Mouse (Mus musculus) stomach, postnatal 0 days (tissue): ENCODE measurements around the gene Otud4. TPM values are rescaled to one million over a fixed set of nuclear protein-coding genes. Genes with fewer than 3 reads are reported as not detected.

Experiments used
- ATAC-seq: fragments of 200-750 bp; cut with Nextera tagmentation; 2 replicates; pipeline ENCODE4 v1.8.0; 2017; ENCODE audit not compliant: low FRiP score, low TSS enrichment
- DNase-seq: peaks from one replicate; pipeline ENCODE4 v3.0.0-alpha.2; 2016; ENCODE audit warnings: low spot score
- H3K27ac ChIP-seq: fragments of 300-500 bp; sonication (generic); replicated peaks from 2 replicates; pipeline ENCODE4 v1.5.1; 2014; ENCODE audit warnings: mild to moderate bottlenecking, control low read depth
- H3K27me3 ChIP-seq: fragments of 300-500 bp; sonication (generic); 2 replicates; pipeline ENCODE4 v1.6.1; 2014; ENCODE audit warnings: low read length; ENCODE audit not compliant: control insufficient read depth, insufficient read depth
- H3K36me3 ChIP-seq: fragments of 300-500 bp; sonication (generic); 2 replicates; pipeline ENCODE4 v1.6.1; 2014; ENCODE audit warnings: low read length, mixed read lengths; ENCODE audit not compliant: control insufficient read depth, insufficient read depth
- H3K4me1 ChIP-seq: fragments of 300-500 bp; sonication (generic); replicated peaks from 2 replicates; pipeline ENCODE4 v1.6.1; 2014; ENCODE audit warnings: antibody characterized with exemption; ENCODE audit not compliant: control insufficient read depth, insufficient read depth
- H3K4me2 ChIP-seq: fragments of 300-500 bp; sonication (generic); replicated peaks from 2 replicates; pipeline ENCODE4 v1.6.1; 2014; ENCODE audit warnings: low read depth, mild to moderate bottlenecking, control low read depth, moderate library complexity
- H3K4me3 ChIP-seq: fragments of 300-500 bp; sonication (generic); 2 replicates; pipeline ENCODE4 v1.5.1; 2014; ENCODE audit warnings: low read depth, low read length, control low read depth
- H3K9ac ChIP-seq: fragments of 300-500 bp; sonication (generic); 2 replicates; pipeline ENCODE4 v1.6.1; 2014; ENCODE audit warnings: mild to moderate bottlenecking, low read length, control low read depth, mixed read lengths
- H3K9me3 ChIP-seq: fragments of 300-500 bp; sonication (generic); 2 replicates; pipeline ENCODE4 v1.6.1; 2016; ENCODE audit warnings: low read length; ENCODE audit not compliant: control insufficient read depth
- CTCF ChIP-seq: IDR thresholded peaks from 2 replicates; pipeline ENCODE4 v1.5.1; 2016; ENCODE audit warnings: antibody characterized with exemption, low read depth, mild to moderate bottlenecking, moderate library complexity
- EP300 ChIP-seq: optimal IDR thresholded peaks from 2 replicates; pipeline ENCODE3; 2016; ENCODE audit warnings: antibody characterized with exemption
- WGBS: fragments of 180-500 bp; shearing (Covaris S2); extraction: QIAGEN DNeasy Blood & Tissue Kit; methylation state at CpG from one replicate; pipeline ENCODE4 v1.1.7; 2014; 5-methylcytosine and 5-hydroxymethylcytosine counted together
- polyA plus RNA-seq: library from polyadenylated mRNA; unstranded; fragments of >200 nt; fragmentation: Nextera tagmentation; extraction: Ambion mirVana; gene quantifications from 2 replicates; pipeline ENCODE4 v1.2.1, GENCODE M21; 2015

Otud4 gene
- polyA plus RNA-seq, 1 experiment from 2014 or later, result 5.4 TPM

DNA sequence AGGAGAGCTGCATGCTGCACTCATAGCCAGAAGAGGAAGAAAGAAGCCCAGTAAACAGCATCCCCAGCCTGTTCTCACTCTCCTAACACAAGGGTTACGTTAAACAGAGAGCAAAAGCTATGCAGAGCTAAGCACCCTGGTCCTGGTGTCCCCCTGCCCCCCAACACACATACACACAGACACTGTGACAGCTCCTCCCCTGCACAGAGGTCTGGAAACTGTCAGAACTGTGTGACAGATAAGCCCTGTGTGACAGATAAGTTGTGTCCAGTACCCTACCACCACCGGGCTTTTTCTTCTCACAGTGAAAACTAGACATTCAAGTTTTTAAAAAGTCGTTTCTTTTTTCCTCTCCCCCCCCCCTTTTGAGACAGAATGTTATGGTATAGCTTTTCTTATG is 19.4 kb upstream of the Otud4 start:
- Histone ChIP-seq H3K4me1 (0 out of 2 replicates have a peak, but pooled peaks cover 3% of the 10 kb centered on the region), H3K27me3 (no peaks in the 10 kb centered on the region), H3K4me3 (no peak overlapping the region), H3K9ac (no peak overlapping the region), H3K36me3 (no peaks in the 10 kb centered on the region), H3K9me3 (no peaks in the 10 kb centered on the region), H3K27ac (no peak overlapping the region), H3K4me2 (no peak overlapping the region)
- DNase-seq, result no peak
- TF ChIP-seq CTCF, result no peak
- no peak for TF ChIP-seq EP300
- WGBS, result 8% methylated on average over 3 of the region's 3 CpGs
- ATAC-seq, result no peak

DNA sequence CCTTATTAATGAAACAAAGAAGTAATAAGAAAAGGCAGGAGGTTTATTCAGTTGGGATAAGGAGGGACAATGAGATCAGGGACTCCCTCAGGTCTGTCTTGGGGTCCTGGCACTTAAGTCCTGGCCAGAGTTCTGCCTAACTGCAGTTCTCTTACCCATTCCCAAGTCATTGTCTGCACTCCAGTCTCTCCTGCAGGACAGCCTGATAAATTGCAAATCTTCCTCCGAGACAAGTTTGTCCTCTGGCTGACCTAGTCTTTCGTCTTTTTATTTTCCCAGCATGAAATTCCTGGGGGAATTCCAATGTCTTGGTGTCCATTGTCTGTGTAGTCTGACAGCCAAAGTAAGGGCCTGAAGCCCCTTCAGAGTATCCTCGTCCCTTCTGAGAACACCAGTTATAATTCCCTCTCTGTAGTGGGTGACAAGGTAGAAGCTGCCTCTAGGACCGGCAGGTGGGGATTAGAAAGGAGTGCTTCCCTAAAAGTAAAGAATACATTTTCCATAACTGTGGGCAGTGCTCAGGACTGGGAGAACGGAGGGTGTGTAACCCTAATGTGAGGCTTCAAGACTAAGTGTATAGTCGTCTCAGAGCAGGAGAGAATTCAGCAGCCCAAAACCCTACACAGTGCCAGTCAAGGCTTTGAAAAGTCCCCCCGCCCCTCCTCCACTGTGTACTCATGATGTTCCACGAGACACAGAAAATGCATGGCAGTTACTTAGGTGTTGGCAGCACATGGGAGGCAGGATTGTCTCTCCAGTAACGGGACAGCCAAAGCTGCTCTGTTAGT is 18.7 kb upstream of the Otud4 start:
- H3K9me3 ChIP-seq, result no peaks in the 10 kb centered on the region
- no peak for DNase-seq
- H3K9ac ChIP-seq, result no peak overlapping the region
- H3K4me3 ChIP-seq, result no peak overlapping the region
- TF ChIP-seq EP300 (no peak), CTCF (no peak)
- H3K4me1 ChIP-seq, result 0 out of 2 replicates have a peak, but pooled peaks cover 3% of the 10 kb centered on the region
- no peaks in the 10 kb centered on the region for H3K27me3 ChIP-seq
- H3K27ac ChIP-seq, result no peak overlapping the region
- WGBS, result 31% methylated on average over 9 of the region's 9 CpGs
- H3K36me3 ChIP-seq, result no peaks in the 10 kb centered on the region
- 0 out of 2 replicates have a peak, but pooled peaks have one; percentile 29 for ATAC-seq
- no peak overlapping the region for H3K4me2 ChIP-seq

DNA sequence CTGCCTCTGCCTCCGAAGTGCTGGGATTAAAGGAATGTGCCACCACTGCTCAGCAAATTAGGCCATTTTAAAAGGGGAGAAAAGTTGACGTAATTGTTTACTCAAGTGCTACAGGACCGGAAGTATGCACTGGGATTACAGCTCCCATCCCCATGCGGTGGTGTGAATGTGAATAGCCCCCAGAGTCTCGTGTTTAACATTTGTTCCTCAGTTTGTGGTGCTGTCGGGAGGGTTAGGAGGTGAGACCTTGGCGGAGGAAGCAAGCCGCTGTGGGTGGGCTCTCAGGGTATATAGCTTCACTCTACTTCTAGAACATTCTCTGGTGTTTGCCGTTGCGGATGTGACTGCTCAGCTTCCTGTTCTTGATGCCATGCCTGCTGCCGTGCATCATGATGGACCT is 17.1 kb upstream of the Otud4 start:
- H3K9ac ChIP-seq, result no peak overlapping the region
- DNase-seq (no peak), ATAC-seq (no peak)
- H3K27me3 ChIP-seq, result no peaks in the 10 kb centered on the region
- H3K9me3 ChIP-seq, result no peaks in the 10 kb centered on the region
- 0 out of 2 replicates have a peak, but pooled peaks cover 3% of the 10 kb centered on the region for H3K4me1 ChIP-seq
- TF ChIP-seq CTCF, result no peak
- no peak for TF ChIP-seq EP300
- no peak overlapping the region for H3K4me3 ChIP-seq
- no peak overlapping the region for H3K27ac ChIP-seq
- H3K4me2 ChIP-seq, result no peak overlapping the region
- 60% methylated on average over 11 of the region's 11 CpGs for WGBS
- H3K36me3 ChIP-seq, result no peaks in the 10 kb centered on the region

DNA sequence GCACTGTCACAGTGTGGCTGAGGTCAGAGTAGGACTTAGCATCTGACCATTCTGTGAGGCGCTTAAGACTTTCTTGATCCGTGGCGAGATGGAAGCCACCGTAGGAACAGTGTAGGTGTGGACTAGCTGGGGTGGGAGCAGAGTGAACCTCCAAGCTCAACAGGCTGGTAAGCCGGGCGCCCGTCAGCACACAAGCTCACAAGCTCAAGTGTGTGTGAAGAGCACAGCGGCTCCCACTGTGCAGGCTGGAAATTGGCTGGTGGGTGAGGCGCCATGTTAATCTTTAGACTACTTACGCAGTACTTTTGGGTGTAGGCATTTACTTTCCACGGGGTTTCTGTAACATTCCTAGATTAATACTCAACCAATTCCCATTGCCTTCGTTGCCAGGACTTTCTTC is 16.1 kb upstream of the Otud4 start:
- Histone ChIP-seq H3K9ac (no peak overlapping the region), H3K4me2 (no peak overlapping the region), H3K4me1 (0 out of 2 replicates have a peak, but pooled peaks cover 3% of the 10 kb centered on the region), H3K4me3 (no peak overlapping the region), H3K9me3 (no peaks in the 10 kb centered on the region), H3K27me3 (no peaks in the 10 kb centered on the region), H3K36me3 (no peaks in the 10 kb centered on the region), H3K27ac (no peak overlapping the region)
- DNase-seq, result no peak
- TF ChIP-seq CTCF, result no peak
- no peak for TF ChIP-seq EP300
- ATAC-seq, result no peak
- WGBS, result 92% methylated on average over 12 of the region's 12 CpGs

DNA sequence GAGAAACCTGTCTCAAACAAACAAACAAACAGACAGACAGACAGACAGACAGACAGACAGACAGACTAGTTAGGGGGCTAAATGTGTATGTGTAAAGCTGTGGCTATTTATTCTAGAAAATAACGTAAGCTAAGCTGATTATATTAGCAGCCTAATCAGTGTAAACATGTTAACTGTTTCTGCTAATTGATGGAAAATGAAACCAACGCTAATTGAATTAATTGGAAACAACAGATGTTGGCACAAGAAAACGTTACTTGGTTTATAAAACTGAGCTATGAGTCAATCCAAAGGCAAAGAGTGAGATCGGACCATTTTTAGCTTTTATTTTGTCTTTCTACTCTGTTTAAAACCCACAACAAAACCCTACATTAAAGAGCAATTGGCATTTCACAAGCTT is 15.0 kb upstream of the Otud4 start:
- DNase-seq (no peak), ATAC-seq (no peak)
- Histone ChIP-seq H3K4me2 (no peak overlapping the region), H3K36me3 (no peaks in the 10 kb centered on the region), H3K27ac (no peak overlapping the region), H3K4me3 (no peak overlapping the region), H3K9me3 (no peaks in the 10 kb centered on the region), H3K27me3 (no peaks in the 10 kb centered on the region), H3K4me1 (0 out of 2 replicates have a peak, but pooled peaks cover 3% of the 10 kb centered on the region), H3K9ac (no peak overlapping the region)
- TF ChIP-seq CTCF, result no peak
- no peak for TF ChIP-seq EP300
- 71% methylated on average over 4 of the region's 4 CpGs for WGBS

DNA sequence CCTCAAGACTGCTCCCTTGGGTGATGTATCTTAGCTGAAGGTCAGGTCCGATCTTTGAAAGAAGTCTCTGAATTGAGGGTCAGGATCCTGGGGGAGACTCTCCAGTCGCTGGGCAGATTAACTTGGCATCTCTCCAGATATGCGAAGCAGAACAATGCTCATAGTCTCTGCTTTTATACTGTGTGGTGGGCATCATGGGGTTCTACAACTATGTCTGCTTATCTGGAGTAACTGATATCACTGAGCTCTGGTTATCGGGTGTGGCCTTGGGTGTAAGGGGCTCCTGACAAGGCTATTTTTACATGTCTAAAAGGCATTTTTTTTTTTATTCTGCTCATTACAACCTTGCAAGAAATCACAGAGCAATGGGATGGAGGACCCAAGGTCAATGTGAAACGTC is 13.2 kb upstream of the Otud4 start:
- Histone ChIP-seq H3K9ac (no peak overlapping the region), H3K36me3 (no peaks in the 10 kb centered on the region), H3K4me2 (no peak overlapping the region), H3K9me3 (no peaks in the 10 kb centered on the region), H3K27me3 (no peaks in the 10 kb centered on the region), H3K4me1 (no peaks in the 10 kb centered on the region), H3K4me3 (no peak overlapping the region), H3K27ac (no peak overlapping the region)
- 73% methylated on average over 5 of the region's 5 CpGs for WGBS
- ATAC-seq (no peak), DNase-seq (no peak)
- TF ChIP-seq CTCF (no peak), EP300 (no peak)
